Mouse (Mus musculus): ENCODE measurements at regions not wholly inside any gene's neighbourhood (a gene's known extent, or its start where the extent isn't known, plus 50 kb on each side); places are given as distances from the start of the nearest gene placed in this dataset.

DNA sequence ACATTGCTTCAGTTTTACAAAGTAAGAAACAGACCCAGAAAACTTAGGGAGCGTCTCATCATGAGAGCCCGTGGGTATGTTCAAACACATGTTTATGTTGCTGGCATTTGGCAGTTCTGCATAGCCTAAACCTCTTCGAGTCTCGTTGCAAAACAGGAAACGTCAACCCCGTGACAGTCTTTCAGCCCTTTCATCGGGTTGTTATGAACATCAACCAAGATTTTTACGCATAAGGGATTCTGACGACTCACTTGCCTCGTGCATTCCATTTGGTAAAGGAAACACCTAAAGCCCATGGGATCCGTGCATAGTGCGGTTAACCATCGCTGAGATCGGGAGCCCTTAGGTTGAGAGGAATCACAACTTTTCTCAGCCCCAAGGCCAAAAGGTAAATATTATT, 115.7 kb downstream of the Gpam start:
- intact Hi-C loops (cut with DNase I; ENCODE audit: low total_unique reads), result no loop called here
- DNase-seq, result no peak

GRCm38 (mm10) chr19:55008463-55009146, 118.4 kb downstream of the Gpam start:
- DNase-seq, result no peak
- intact Hi-C loops (cut with DNase I; ENCODE audit: low total_unique reads), result no loop called here

- intact Hi-C loops (cut with DNase I; ENCODE audit: low total_unique reads), result no loop called here
- DNase-seq, result no peak
These were observed 137.1 kb downstream of the Gpam start for GRCm38 (mm10) chr19:54989982-54990381.

DNA sequence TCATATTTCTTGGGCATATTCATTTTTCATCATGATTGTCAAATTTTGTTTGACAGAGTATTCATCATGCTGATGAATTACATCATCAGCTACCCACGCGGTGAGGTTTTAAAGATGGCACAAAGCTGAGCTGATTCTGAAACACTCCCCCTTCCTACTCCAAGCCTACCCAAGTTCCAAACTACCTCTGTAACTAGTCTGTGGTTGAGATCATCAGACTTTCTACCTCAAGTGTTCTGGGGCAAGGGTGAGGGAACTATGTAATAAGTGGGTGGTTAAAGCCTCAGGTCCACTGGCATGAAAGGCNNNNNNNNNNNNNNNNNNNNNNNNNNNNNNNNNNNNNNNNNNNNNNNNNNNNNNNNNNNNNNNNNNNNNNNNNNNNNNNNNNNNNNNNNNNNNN, 142.5 kb downstream of the Gpam start:
- intact Hi-C loops (cut with DNase I; ENCODE audit: low total_unique reads), result no loop called here
- DNase-seq, result no peak

GRCm38 (mm10) chr19:54982801-54983200, 144.2 kb downstream of the Gpam start:
- intact Hi-C loops (cut with DNase I; ENCODE audit: low total_unique reads), result no loop called here
- no peak for DNase-seq

- DNase-seq, result no peak
- intact Hi-C loops (cut with DNase I; ENCODE audit: low total_unique reads), result no loop called here
These were observed 155.4 kb downstream of the Gpam start for GRCm38 (mm10) chr19:54971440-54972211.

GRCm38 (mm10) chr19:54958328-54958727, 168.7 kb downstream of the Gpam start:
- intact Hi-C loops (cut with DNase I; ENCODE audit: low total_unique reads), result no loop called here
- DNase-seq, result no peak

GRCm38 (mm10) chr19:54955096-54955495, 171.9 kb downstream of the Gpam start:
- intact Hi-C loops (cut with DNase I; ENCODE audit: low total_unique reads), result no loop called here
- DNase-seq, result no peak

- no peak for DNase-seq
- intact Hi-C loops (cut with DNase I; ENCODE audit: low total_unique reads), result no loop called here
These were observed 174.5 kb downstream of the Gpam start for GRCm38 (mm10) chr19:54952546-54952945.

DNA sequence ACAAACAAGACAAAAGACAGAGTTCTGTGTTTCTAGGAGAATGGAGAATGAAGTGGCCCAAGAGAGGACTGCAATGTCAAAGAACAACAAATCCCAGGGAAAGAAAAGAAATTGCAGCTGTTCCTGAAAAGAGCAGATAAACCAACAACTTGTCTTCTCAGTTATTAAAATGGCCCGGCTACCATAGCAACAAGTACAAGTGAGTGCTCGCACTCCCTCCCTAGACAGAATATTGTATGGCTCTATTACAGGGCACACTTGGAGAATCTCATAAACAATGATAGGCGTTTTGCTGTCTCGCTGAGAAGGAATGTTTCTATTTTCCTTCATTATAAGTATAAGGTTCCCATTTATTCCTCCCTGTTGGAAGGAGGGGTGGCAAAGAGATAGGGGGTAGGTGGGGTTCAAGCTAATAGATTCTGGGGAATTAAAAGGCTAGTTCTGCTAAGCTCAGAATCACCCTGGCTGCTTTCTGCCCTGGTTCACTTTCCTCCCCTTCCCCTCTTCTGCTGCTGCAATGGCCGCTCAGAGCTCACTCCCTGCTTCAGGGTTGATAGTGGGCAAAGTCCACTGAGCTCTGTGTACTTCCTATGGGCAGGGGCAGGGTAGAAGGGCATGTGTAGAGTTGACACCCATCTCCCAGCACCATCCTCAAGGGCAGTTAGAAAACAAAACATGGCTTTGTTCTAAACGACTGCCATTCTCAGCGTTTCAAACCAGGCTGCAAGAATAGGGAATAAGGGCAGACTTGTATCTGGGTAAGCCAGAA, 178.5 kb downstream of the Gpam start:
- intact Hi-C loops (cut with DNase I; ENCODE audit: low total_unique reads), result no loop called here
- DNase-seq, result no peak

GRCm38 (mm10) chr19:54947583-54947982, 179.5 kb downstream of the Gpam start:
- DNase-seq, result no peak
- intact Hi-C loops (cut with DNase I; ENCODE audit: low total_unique reads), result no loop called here

GRCm38 (mm10) chr19:54932579-54932978, 194.5 kb downstream of the Gpam start:
- no peak for DNase-seq
- intact Hi-C loops (cut with DNase I; ENCODE audit: low total_unique reads), result no loop called here

GRCm38 (mm10) chr19:54925888-54926287, 201.2 kb downstream of the Gpam start:
- intact Hi-C loops (cut with DNase I; ENCODE audit: low total_unique reads), result no loop called here
- no peak for DNase-seq

DNA sequence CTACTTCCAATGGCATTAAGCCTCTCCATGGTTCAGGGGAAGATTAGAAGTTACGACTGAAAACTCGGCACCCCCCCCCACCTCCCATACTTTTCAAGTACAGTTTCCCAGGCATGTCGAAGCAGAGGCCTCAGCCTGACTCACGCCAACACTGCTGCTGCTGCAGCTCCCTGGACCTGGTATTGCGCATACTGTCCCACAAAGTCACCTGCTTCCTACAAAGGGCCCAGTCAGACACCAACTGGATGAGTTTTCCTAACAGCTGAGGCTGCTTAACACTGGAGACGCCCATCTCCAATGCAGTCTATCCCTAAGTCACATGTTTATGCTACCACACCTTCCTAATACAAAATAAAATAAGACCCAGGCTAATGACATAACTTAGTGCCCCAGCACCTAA, 207.4 kb downstream of the Gpam start:
- no peak for DNase-seq
- intact Hi-C loops (cut with DNase I; ENCODE audit: low total_unique reads), result no loop called here

GRCm38 (mm10) chr19:54893622-54894021, 233.4 kb downstream of the Gpam start:
- intact Hi-C loops (cut with DNase I; ENCODE audit: low total_unique reads), result no loop called here
- no peak for DNase-seq

DNA sequence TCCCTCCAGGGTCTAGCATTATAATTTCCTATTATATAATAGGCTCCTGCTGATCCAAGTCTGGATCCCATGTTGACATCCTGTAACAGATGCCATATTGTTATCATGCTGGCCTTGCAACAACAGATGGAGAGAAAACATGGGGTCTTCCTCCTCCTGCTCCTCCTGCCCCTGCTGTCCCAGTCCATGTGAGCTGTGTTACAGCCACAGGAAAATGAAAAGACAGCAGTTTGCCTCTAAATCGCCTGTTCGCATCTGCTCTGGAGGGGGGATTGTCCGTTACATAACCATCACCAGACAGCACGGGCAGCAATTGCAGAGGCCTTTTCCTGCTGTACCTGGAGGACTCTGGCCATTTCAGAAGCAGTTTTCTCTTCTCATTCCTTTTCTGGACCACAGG, 260.0 kb downstream of the Gpam start:
- no peak for DNase-seq
- intact Hi-C loops (cut with DNase I; ENCODE audit: low total_unique reads), result no loop called here

GRCm38 (mm10) chr19:54855190-54855589, 271.8 kb downstream of the Gpam start:
- DNase-seq, result no peak
- intact Hi-C loops (cut with DNase I; ENCODE audit: low total_unique reads), result no loop called here

- DNase-seq, result no peak
- intact Hi-C loops (cut with DNase I; ENCODE audit: low total_unique reads), result no loop called here
These were observed 288.8 kb downstream of the Gpam start for GRCm38 (mm10) chr19:54838231-54838630.

DNA sequence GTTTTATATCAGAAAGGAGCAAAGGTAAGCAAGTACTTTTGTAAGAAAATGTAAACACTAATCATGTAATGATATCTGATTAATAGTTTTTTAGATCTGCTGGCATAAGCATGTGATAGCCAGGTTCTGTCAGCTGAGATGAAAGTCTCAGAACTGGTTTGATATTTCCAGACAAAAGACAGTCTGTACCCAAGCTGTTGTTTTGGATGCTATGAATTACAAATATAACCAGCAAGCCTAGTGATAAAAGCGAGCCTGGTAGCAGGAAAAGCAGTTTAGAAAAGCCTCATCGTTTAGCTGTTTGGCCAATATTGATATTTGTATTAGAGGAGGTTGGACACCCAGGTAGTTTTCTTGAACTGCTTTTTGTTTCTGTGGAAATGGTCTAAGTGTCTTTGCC, 290.6 kb downstream of the Gpam start:
- intact Hi-C loops (cut with DNase I; ENCODE audit: low total_unique reads), result no loop called here
- DNase-seq, result no peak

- DNase-seq, result no peak
- intact Hi-C loops (cut with DNase I; ENCODE audit: low total_unique reads), result no loop called here
These were observed 304.9 kb downstream of the Gpam start for GRCm38 (mm10) chr19:54822161-54822560.

GRCm38 (mm10) chr19:54820587-54820986, 306.5 kb downstream of the Gpam start:
- DNase-seq, result no peak
- intact Hi-C loops (cut with DNase I; ENCODE audit: low total_unique reads), result no loop called here
